Mouse (Mus musculus): Measurements from ENCODE around the gene 6030452D12Rik. TPM values are rescaled to one million over a fixed set of nuclear protein-coding genes. Genes with fewer than 3 reads are reported as not detected.

6030452D12Rik gene
- total and polyA plus RNA-seq, 3 experiments = not detected

GRCm38 (mm10) chr8:106462131-106462530 lies 38.2 kb upstream of the 6030452D12Rik start:
- dilution Hi-C loops (cut with MboI; ENCODE audit: extremely low pct_ligation_motif_present, extremely low pct_unique_long_range_greater_than_20kb, low sequenced_read_pairs) (no loop called here), in situ Hi-C loops (cut with MboI; ENCODE audit: low pct_ligation_motif_present, low pct_unique_long_range_greater_than_20kb, low sequenced_read_pairs) (no loop called here)
- no peak for DNase-seq (ENCODE audit: extremely low read depth)
- Histone ChIP-seq H3K4me1 (ENCODE audit: control insufficient read depth in 1 of 2, insufficient read depth in 2 of 2) (0 out of 4 replicates have a peak, but pooled peaks cover 0 to 3% of the 10 kb centered on the region in 2 experiments), H3K9me3 (replicated peaks; ENCODE audit: low read length) (no peaks in the 10 kb centered on the region), H3K4me3 (replicated peaks in 1 of 3; ENCODE audit: low read depth in 2 of 3, low read length in 2 of 3, poor library complexity in 1 of 3) (no peak overlapping the region), H3K9ac (ENCODE audit: insufficient read depth, low read depth) (no peak overlapping the region), H3K27me3 (replicated peaks) (no peaks in the 10 kb centered on the region), H3K36me3 (replicated peaks in 1 of 2; ENCODE audit: control insufficient read depth in 1 of 2, insufficient read depth in 1 of 2, low read length in 1 of 2) (no peaks in the 10 kb centered on the region), H3K27ac (ENCODE audit: insufficient read depth, low read depth) (no peak overlapping the region), H3K4me2 (ENCODE audit: insufficient read depth, low read depth, poor library complexity, severe bottlenecking) (no peak overlapping the region), H3K79me2 (replicated peaks; ENCODE audit: control insufficient read depth, extremely low read depth, insufficient read depth, poor library complexity, severe bottlenecking) (no peaks in the 10 kb centered on the region)
- TF ChIP-seq MEF2A (IDR thresholded peaks at IDR 0.05; ENCODE audit: borderline replicate concordance, low read depth, low read length) (no peak), PAX5 (IDR thresholded peaks at IDR 0.05; ENCODE audit: low read length) (no peak), USF2 (conservative IDR thresholded peaks at IDR 0.05; ENCODE audit: low read depth, low read length) (no peak), ZKSCAN1 (IDR thresholded peaks at IDR 0.05; ENCODE audit: borderline replicate concordance, low read depth, low read length) (no peak), POLR2AphosphoS2 (IDR thresholded peaks at IDR 0.05; ENCODE audit: low read depth, low read length) (no peak), BHLHE40 (IDR thresholded peaks at IDR 0.05; ENCODE audit: low read depth, low read length) (no peak), ZC3H11A (IDR thresholded peaks at IDR 0.05; ENCODE audit: low read depth, low read length) (no peak), NELFE (IDR thresholded peaks at IDR 0.05; ENCODE audit: low read depth, low read length) (no peak), EP300 (IDR thresholded peaks at IDR 0.05; ENCODE audit: low read length) (no peak), ETS1 (conservative IDR thresholded peaks at IDR 0.05; ENCODE audit: low read depth, low read length) (no peak), KAT2A (IDR thresholded peaks at IDR 0.05; ENCODE audit: insufficient replicate concordance, low read length) (no peak), SMC3 (IDR thresholded peaks at IDR 0.05; ENCODE audit: low read depth, low read length) (no peak), NRF1 (IDR thresholded peaks at IDR 0.05; ENCODE audit: low read depth, low read length) (no peak), RAD21 (IDR thresholded peaks at IDR 0.05; ENCODE audit: low read depth, low read length) (no peak)

GRCm38 (mm10) chr8:106463795-106464194 lies 36.5 kb upstream of the 6030452D12Rik start:
- Histone ChIP-seq H3K27ac (ENCODE audit: insufficient read depth, low read depth) (no peak overlapping the region), H3K4me3 (replicated peaks in 1 of 3; ENCODE audit: low read depth in 2 of 3, low read length in 2 of 3, poor library complexity in 1 of 3) (no peak overlapping the region), H3K4me2 (ENCODE audit: insufficient read depth, low read depth, poor library complexity, severe bottlenecking) (no peak overlapping the region), H3K36me3 (replicated peaks in 1 of 2; ENCODE audit: control insufficient read depth in 1 of 2, insufficient read depth in 1 of 2, low read length in 1 of 2) (no peaks in the 10 kb centered on the region), H3K79me2 (replicated peaks; ENCODE audit: control insufficient read depth, extremely low read depth, insufficient read depth, poor library complexity, severe bottlenecking) (no peaks in the 10 kb centered on the region), H3K9ac (ENCODE audit: insufficient read depth, low read depth) (no peak overlapping the region), H3K4me1 (ENCODE audit: control insufficient read depth in 1 of 2, insufficient read depth in 2 of 2) (0 out of 4 replicates have a peak, but pooled peaks cover 0 to 3% of the 10 kb centered on the region in 2 experiments), H3K27me3 (replicated peaks) (no peaks in the 10 kb centered on the region), H3K9me3 (replicated peaks; ENCODE audit: low read length) (no peaks in the 10 kb centered on the region)
- DNase-seq (ENCODE audit: extremely low read depth) = no peak
- dilution Hi-C loops (cut with MboI; ENCODE audit: extremely low pct_ligation_motif_present, extremely low pct_unique_long_range_greater_than_20kb, low sequenced_read_pairs) (no loop called here), in situ Hi-C loops (cut with MboI; ENCODE audit: low pct_ligation_motif_present, low pct_unique_long_range_greater_than_20kb, low sequenced_read_pairs) (no loop called here)
- TF ChIP-seq SMC3 (IDR thresholded peaks at IDR 0.05; ENCODE audit: low read depth, low read length) (no peak), POLR2A (IDR thresholded peaks at IDR 0.05; ENCODE audit: low read depth, low read length) (no peak), PAX5 (IDR thresholded peaks at IDR 0.05; ENCODE audit: low read length) (no peak), MAFK (IDR thresholded peaks at IDR 0.05; ENCODE audit: insufficient replicate concordance, low read length) (no peak), MYC (IDR thresholded peaks at IDR 0.05; ENCODE audit: low read depth, low read length) (no peak)
